Mouse (Mus musculus): ENCODE results near the gene Tlr6. TPM values are rescaled to one million over a fixed set of nuclear protein-coding genes. Genes with fewer than 3 reads are reported as not detected.

The Tlr6 gene
- polyA plus RNA-seq, 1 experiment from 2014 or later = 0.76 TPM

GRCm38 (mm10) chr5:64958991-64959842 lies 680 bp downstream of the Tlr6 start:
- no peak overlapping the region for H3K4me2 ChIP-seq
- H3K27me3 ChIP-seq (ENCODE audit: control insufficient read depth, insufficient read depth, low read length) = no peaks in the 10 kb centered on the region
- no peak overlapping the region for H3K4me3 ChIP-seq (ENCODE audit: low read depth, low read length)
- no peaks in the 10 kb centered on the region for H3K4me1 ChIP-seq (ENCODE audit: control insufficient read depth, insufficient read depth, low read length)
- no peaks in the 10 kb centered on the region for H3K9me3 ChIP-seq (replicated peaks; ENCODE audit: control insufficient read depth, low read length)
- no peak for ATAC-seq (replicated peaks; ENCODE audit: insufficient number of reproducible peaks, low FRiP score, low TSS enrichment)
- 73% methylated on average over 22 of the region's 22 CpGs for WGBS (ENCODE audit: insufficient replicate concordance)
- H3K36me3 ChIP-seq (ENCODE audit: control insufficient read depth, insufficient read depth, low read length) = no peaks in the 10 kb centered on the region
- no peak overlapping the region for H3K9ac ChIP-seq (ENCODE audit: low read depth, low read length)
- no peak overlapping the region for H3K27ac ChIP-seq (ENCODE audit: low read depth, low read length)

- Histone ChIP-seq H3K4me2 (no peak overlapping the region), H3K4me3 (ENCODE audit: low read depth, low read length) (no peak overlapping the region), H3K4me1 (ENCODE audit: control insufficient read depth, insufficient read depth, low read length) (no peaks in the 10 kb centered on the region), H3K9me3 (replicated peaks; ENCODE audit: control insufficient read depth, low read length) (no peaks in the 10 kb centered on the region), H3K27me3 (ENCODE audit: control insufficient read depth, insufficient read depth, low read length) (no peaks in the 10 kb centered on the region), H3K9ac (ENCODE audit: low read depth, low read length) (no peak overlapping the region), H3K36me3 (ENCODE audit: control insufficient read depth, insufficient read depth, low read length) (no peaks in the 10 kb centered on the region), H3K27ac (ENCODE audit: low read depth, low read length) (no peak overlapping the region)
- no peak for ATAC-seq (replicated peaks; ENCODE audit: insufficient number of reproducible peaks, low FRiP score, low TSS enrichment)
- 74% methylated on average over 8 of the region's 8 CpGs for WGBS (ENCODE audit: insufficient replicate concordance)
Observed at GRCm38 (mm10) chr5:64954931-64955330, 5.0 kb downstream of the Tlr6 start.

- Histone ChIP-seq H3K9me3 (replicated peaks; ENCODE audit: control insufficient read depth, low read length) (no peaks in the 10 kb centered on the region), H3K9ac (ENCODE audit: low read depth, low read length) (no peak overlapping the region), H3K4me1 (ENCODE audit: control insufficient read depth, insufficient read depth, low read length) (no peaks in the 10 kb centered on the region), H3K36me3 (ENCODE audit: control insufficient read depth, insufficient read depth, low read length) (no peaks in the 10 kb centered on the region), H3K27ac (ENCODE audit: low read depth, low read length) (no peak overlapping the region), H3K4me2 (no peak overlapping the region), H3K4me3 (ENCODE audit: low read depth, low read length) (no peak overlapping the region), H3K27me3 (ENCODE audit: control insufficient read depth, insufficient read depth, low read length) (no peaks in the 10 kb centered on the region)
- WGBS (ENCODE audit: insufficient replicate concordance) = 60% methylated on average over 5 of the region's 5 CpGs
- no peak for ATAC-seq (replicated peaks; ENCODE audit: insufficient number of reproducible peaks, low FRiP score, low TSS enrichment)
Observed at GRCm38 (mm10) chr5:64951486-64951885, 8.4 kb downstream of the Tlr6 start.

GRCm38 (mm10) chr5:64932775-64933174 lies 27.1 kb downstream of the Tlr6 start:
- Histone ChIP-seq H3K9me3 (replicated peaks; ENCODE audit: control insufficient read depth, low read length) (no peaks in the 10 kb centered on the region), H3K27ac (ENCODE audit: low read depth, low read length) (no peak overlapping the region), H3K36me3 (ENCODE audit: control insufficient read depth, insufficient read depth, low read length) (no peaks in the 10 kb centered on the region), H3K27me3 (ENCODE audit: control insufficient read depth, insufficient read depth, low read length) (no peaks in the 10 kb centered on the region), H3K4me2 (no peak overlapping the region), H3K4me1 (ENCODE audit: control insufficient read depth, insufficient read depth, low read length) (no peaks in the 10 kb centered on the region), H3K4me3 (ENCODE audit: low read depth, low read length) (no peak overlapping the region), H3K9ac (ENCODE audit: low read depth, low read length) (no peak overlapping the region)
- ATAC-seq (replicated peaks; ENCODE audit: insufficient number of reproducible peaks, low FRiP score, low TSS enrichment) = no peak
- 83% methylated on average over 15 of the region's 15 CpGs for WGBS (ENCODE audit: insufficient replicate concordance)

- Histone ChIP-seq H3K27ac (ENCODE audit: low read depth, low read length) (no peak overlapping the region), H3K36me3 (ENCODE audit: control insufficient read depth, insufficient read depth, low read length) (no peaks in the 10 kb centered on the region), H3K4me1 (ENCODE audit: control insufficient read depth, insufficient read depth, low read length) (no peaks in the 10 kb centered on the region), H3K9ac (ENCODE audit: low read depth, low read length) (no peak overlapping the region), H3K27me3 (ENCODE audit: control insufficient read depth, insufficient read depth, low read length) (no peaks in the 10 kb centered on the region), H3K9me3 (replicated peaks; ENCODE audit: control insufficient read depth, low read length) (no peaks in the 10 kb centered on the region), H3K4me3 (ENCODE audit: low read depth, low read length) (no peak overlapping the region), H3K4me2 (no peak overlapping the region)
- 62% methylated on average over 3 of the region's 3 CpGs for WGBS (ENCODE audit: insufficient replicate concordance)
- no peak for ATAC-seq (replicated peaks; ENCODE audit: insufficient number of reproducible peaks, low FRiP score, low TSS enrichment)
Observed at GRCm38 (mm10) chr5:64932215-64932614, 27.7 kb downstream of the Tlr6 start.

- 82% methylated on average over 5 of the region's 5 CpGs for WGBS (ENCODE audit: insufficient replicate concordance)
- no peaks in the 10 kb centered on the region for H3K9me3 ChIP-seq (replicated peaks; ENCODE audit: control insufficient read depth, low read length)
Observed at GRCm38 (mm10) chr5:64922891-64923381, 37.0 kb downstream of the Tlr6 start.

GRCm38 (mm10) chr5:64918616-64919597 lies 41.0 kb downstream of the Tlr6 start:
- H3K4me1 ChIP-seq (ENCODE audit: control insufficient read depth, insufficient read depth, low read length) = no peaks in the 10 kb centered on the region
- WGBS (ENCODE audit: insufficient replicate concordance) = 81% methylated on average over 6 of the region's 6 CpGs
- no peak overlapping the region for H3K9ac ChIP-seq (ENCODE audit: low read depth, low read length)
- no peak for ATAC-seq (replicated peaks; ENCODE audit: insufficient number of reproducible peaks, low FRiP score, low TSS enrichment)
- no peak overlapping the region for H3K4me3 ChIP-seq (ENCODE audit: low read depth, low read length)
- H3K4me2 ChIP-seq = no peak overlapping the region
- no peak overlapping the region for H3K27ac ChIP-seq (ENCODE audit: low read depth, low read length)
- H3K27me3 ChIP-seq (ENCODE audit: control insufficient read depth, insufficient read depth, low read length) = no peaks in the 10 kb centered on the region
- H3K9me3 ChIP-seq (replicated peaks; ENCODE audit: control insufficient read depth, low read length) = no peaks in the 10 kb centered on the region
- no peaks in the 10 kb centered on the region for H3K36me3 ChIP-seq (ENCODE audit: control insufficient read depth, insufficient read depth, low read length)

More at GRCm38 (mm10) chr5:64922891-64923381, 37.0 kb downstream of the Tlr6 start:
- Histone ChIP-seq H3K4me3 (ENCODE audit: low read depth, low read length) (no peak overlapping the region), H3K4me1 (ENCODE audit: control insufficient read depth, insufficient read depth, low read length) (no peaks in the 10 kb centered on the region), H3K27ac (ENCODE audit: low read depth, low read length) (no peak overlapping the region), H3K9ac (ENCODE audit: low read depth, low read length) (no peak overlapping the region), H3K4me2 (no peak overlapping the region), H3K36me3 (ENCODE audit: control insufficient read depth, insufficient read depth, low read length) (no peaks in the 10 kb centered on the region), H3K27me3 (ENCODE audit: control insufficient read depth, insufficient read depth, low read length) (no peaks in the 10 kb centered on the region)
- no peak for ATAC-seq (replicated peaks; ENCODE audit: insufficient number of reproducible peaks, low FRiP score, low TSS enrichment)

- no peak for ATAC-seq (replicated peaks; ENCODE audit: insufficient number of reproducible peaks, low FRiP score, low TSS enrichment)
- Histone ChIP-seq H3K4me1 (ENCODE audit: control insufficient read depth, insufficient read depth, low read length) (no peaks in the 10 kb centered on the region), H3K4me2 (no peak overlapping the region), H3K9me3 (replicated peaks; ENCODE audit: control insufficient read depth, low read length) (no peaks in the 10 kb centered on the region), H3K4me3 (ENCODE audit: low read depth, low read length) (no peak overlapping the region), H3K36me3 (ENCODE audit: control insufficient read depth, insufficient read depth, low read length) (no peaks in the 10 kb centered on the region), H3K27ac (ENCODE audit: low read depth, low read length) (no peak overlapping the region), H3K9ac (ENCODE audit: low read depth, low read length) (no peak overlapping the region), H3K27me3 (ENCODE audit: control insufficient read depth, insufficient read depth, low read length) (no peaks in the 10 kb centered on the region)
- 92% methylated on average over 11 of the region's 11 CpGs for WGBS (ENCODE audit: insufficient replicate concordance)
Observed at GRCm38 (mm10) chr5:64917721-64918120, 42.2 kb downstream of the Tlr6 start.

Measured in heart, embryonic 11.5 days (tissue).